Mouse (Mus musculus) neural tube, embryonic 11.5 days (tissue): ENCODE results near the gene Igfbp1. TPM values are rescaled to one million over a fixed set of nuclear protein-coding genes. Genes with fewer than 3 reads are reported as not detected.

ENCODE experiments used
- ATAC-seq: fragments of 200-750 bp; cut with Nextera tagmentation; 2 replicates; pipeline ENCODE4 v1.8.0; 2017; ENCODE audit warnings: moderate number of reproducible peaks, mild to moderate bottlenecking, moderate TSS enrichment, moderate library complexity; ENCODE audit not compliant: insufficient read depth, low FRiP score, low TSS enrichment
- DNase-seq: peaks from one replicate; pipeline ENCODE4 v3.0.0-alpha.2; 2015; ENCODE audit warnings: low spot score
- H3K27ac ChIP-seq: fragments of 300-500 bp; sonication (generic); 2 replicates; pipeline ENCODE4 v1.5.1; 2014; ENCODE audit warnings: low read depth, mild to moderate bottlenecking, low read length
- H3K27me3 ChIP-seq: fragments of 300-500 bp; sonication (generic); 2 replicates; pipeline ENCODE4 v1.6.1; 2014; ENCODE audit warnings: mild to moderate bottlenecking, low read length, mixed read lengths; ENCODE audit not compliant: control insufficient read depth, insufficient read depth
- H3K36me3 ChIP-seq: fragments of 300-500 bp; sonication (generic); 2 replicates; pipeline ENCODE4 v1.6.1; 2014; ENCODE audit warnings: mild to moderate bottlenecking, low read length, moderate library complexity, mixed read lengths; ENCODE audit not compliant: control insufficient read depth, insufficient read depth
- H3K4me1 ChIP-seq: fragments of 300-500 bp; sonication (generic); 2 replicates; pipeline ENCODE4 v1.6.1; 2014; ENCODE audit warnings: low read length, mixed read lengths; ENCODE audit not compliant: control insufficient read depth, insufficient read depth
- H3K4me2 ChIP-seq: fragments of 300-500 bp; sonication (generic); 2 replicates; pipeline ENCODE4 v1.6.1; 2014; ENCODE audit warnings: low read depth, mild to moderate bottlenecking, moderate library complexity
- H3K4me3 ChIP-seq: fragments of 300-500 bp; sonication (generic); 2 replicates; pipeline ENCODE4 v1.5.1; 2014; ENCODE audit warnings: low read depth, low read length
- H3K9ac ChIP-seq: fragments of 300-500 bp; sonication (generic); 2 replicates; pipeline ENCODE4 v1.6.1; 2014; ENCODE audit warnings: mild to moderate bottlenecking, low read length
- H3K9me3 ChIP-seq: fragments of 300-500 bp; sonication (generic); 2 replicates; pipeline ENCODE4 v1.6.1; 2016; ENCODE audit warnings: low read length; ENCODE audit not compliant: control insufficient read depth
- WGBS: fragments of 180-500 bp; shearing (Covaris S2); extraction: QIAGEN DNeasy Blood & Tissue Kit; methylation state at CpG from one replicate; pipeline ENCODE4 v1.1.7; 2014; 5-methylcytosine and 5-hydroxymethylcytosine counted together
- polyA plus RNA-seq: library from polyadenylated mRNA; unstranded; fragments of >200 nt; fragmentation: Nextera tagmentation; extraction: Ambion mirVana; gene quantifications from 2 replicates; pipeline ENCODE4 v1.2.1, GENCODE M21; 2014

Igfbp1 gene
- polyA plus RNA-seq, 1 experiment from 2014 or later = 0.34 TPM

DNA sequence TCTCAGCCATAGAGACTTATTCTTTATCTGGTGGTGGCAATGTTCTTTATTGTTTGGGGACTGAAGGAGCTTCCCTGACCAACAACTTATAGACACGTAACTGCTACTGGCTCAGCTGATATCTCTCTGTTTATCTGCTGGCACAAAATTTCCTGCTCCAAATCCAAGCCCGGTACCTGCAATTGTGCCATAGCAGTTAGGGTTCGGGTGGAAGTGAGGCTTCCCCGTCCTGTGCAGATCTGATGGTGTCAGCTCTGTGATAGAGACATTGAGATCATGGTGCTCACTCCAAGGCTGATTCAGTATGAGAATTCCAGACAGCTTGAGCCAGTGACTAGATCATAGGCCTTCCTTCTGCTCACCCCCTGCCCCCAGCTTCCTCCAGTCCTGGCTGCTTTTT is 34.4 kb downstream of the Igfbp1 start:
- no peak for ATAC-seq
- Histone ChIP-seq H3K36me3 (no peaks in the 10 kb centered on the region), H3K27ac (no peak overlapping the region), H3K4me1 (no peaks in the 10 kb centered on the region), H3K9ac (no peak overlapping the region), H3K27me3 (no peaks in the 10 kb centered on the region), H3K4me3 (no peak overlapping the region), H3K4me2 (no peak overlapping the region), H3K9me3 (no peaks in the 10 kb centered on the region)
- 90% methylated on average over 4 of the region's 4 CpGs for WGBS
- DNase-seq = no peak

DNA sequence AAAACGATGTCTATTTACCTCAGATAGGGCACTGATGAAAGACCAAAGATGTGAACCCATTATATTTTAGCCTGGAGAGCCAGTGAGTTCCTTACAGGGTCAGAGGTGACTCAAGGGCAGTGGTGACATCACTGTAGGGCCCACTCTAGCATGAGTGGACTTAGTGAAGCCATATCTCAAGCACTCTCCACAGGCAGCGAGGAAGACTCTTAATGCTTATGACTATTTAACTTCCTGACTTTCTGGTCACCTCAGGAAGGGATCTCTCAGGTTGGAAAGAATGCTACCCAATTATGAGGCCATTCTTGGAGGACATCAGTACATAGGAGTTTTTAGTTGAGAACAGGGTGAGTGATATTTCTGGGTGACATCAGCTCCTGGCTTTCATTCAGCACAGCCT is 35.8 kb downstream of the Igfbp1 start:
- H3K4me1 ChIP-seq = no peaks in the 10 kb centered on the region
- 84% methylated on average over 2 of the region's 2 CpGs for WGBS
- H3K9me3 ChIP-seq = no peaks in the 10 kb centered on the region
- H3K27ac ChIP-seq = no peak overlapping the region
- no peaks in the 10 kb centered on the region for H3K36me3 ChIP-seq
- H3K27me3 ChIP-seq = no peaks in the 10 kb centered on the region
- H3K4me2 ChIP-seq = no peak overlapping the region
- no peak overlapping the region for H3K4me3 ChIP-seq
- H3K9ac ChIP-seq = no peak overlapping the region
- ATAC-seq (no peak), DNase-seq (no peak)

DNA sequence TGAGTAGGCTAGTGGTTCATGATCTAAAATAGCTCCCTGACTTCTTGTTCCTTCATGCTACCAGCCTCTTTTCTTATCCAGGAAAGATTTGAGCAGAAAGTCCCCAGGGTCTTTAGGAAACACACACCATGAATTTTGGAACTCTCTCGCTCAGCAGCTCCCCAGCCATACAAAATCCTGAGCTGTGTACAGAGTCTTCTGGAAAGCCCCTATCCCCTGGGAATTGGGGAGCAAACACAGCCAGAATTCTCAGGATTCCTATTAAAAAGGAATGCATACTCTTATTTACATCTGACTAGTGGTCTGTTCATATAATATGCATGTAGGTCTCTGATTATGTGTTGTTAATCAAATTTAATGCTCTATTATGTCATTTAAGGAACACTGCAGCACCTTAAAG is 36.9 kb downstream of the Igfbp1 start:
- Histone ChIP-seq H3K36me3 (no peaks in the 10 kb centered on the region), H3K4me3 (no peak overlapping the region), H3K27ac (no peak overlapping the region), H3K27me3 (no peaks in the 10 kb centered on the region), H3K9ac (no peak overlapping the region), H3K4me1 (no peaks in the 10 kb centered on the region), H3K4me2 (no peak overlapping the region), H3K9me3 (no peaks in the 10 kb centered on the region)
- WGBS = 93% methylated on average over 1 of the region's 1 CpGs
- ATAC-seq (no peak), DNase-seq (no peak)

DNA sequence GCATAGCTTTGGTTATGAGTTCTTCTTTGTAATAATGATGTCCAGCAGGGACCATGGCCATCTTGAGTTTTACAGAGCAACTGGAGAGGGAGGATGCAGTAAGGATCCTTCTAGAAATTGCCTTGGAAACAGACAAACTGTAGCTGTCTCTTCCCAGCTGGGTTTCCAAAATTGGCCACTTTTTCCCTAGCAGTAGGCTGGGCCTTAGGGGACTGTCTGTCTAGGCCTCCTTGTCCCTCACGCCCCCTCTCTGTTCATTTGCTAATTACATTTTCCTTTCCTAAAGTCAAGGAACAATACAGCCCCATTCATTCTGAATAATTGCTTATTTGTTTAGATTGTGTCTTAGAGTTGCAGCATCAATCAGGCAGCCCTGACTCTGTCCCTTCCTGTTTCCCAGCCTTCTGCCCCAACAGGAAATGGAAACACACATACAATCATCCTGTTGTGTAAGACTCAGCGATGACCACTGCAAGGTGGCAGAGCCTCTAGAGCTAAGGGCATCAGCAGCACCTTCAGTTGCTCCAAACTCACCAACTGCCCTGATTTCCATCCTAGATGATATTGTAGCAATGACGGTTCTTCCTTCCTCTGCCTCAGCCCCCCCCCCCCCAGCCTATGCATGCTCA is 37.5 kb downstream of the Igfbp1 start:
- no peak overlapping the region for H3K9ac ChIP-seq
- no peaks in the 10 kb centered on the region for H3K9me3 ChIP-seq
- no peak for ATAC-seq
- H3K4me3 ChIP-seq = no peak overlapping the region
- DNase-seq = no peak
- no peak overlapping the region for H3K4me2 ChIP-seq
- no peaks in the 10 kb centered on the region for H3K4me1 ChIP-seq
- H3K36me3 ChIP-seq = no peaks in the 10 kb centered on the region
- 62% methylated on average over 3 of the region's 3 CpGs for WGBS
- no peak overlapping the region for H3K27ac ChIP-seq
- no peaks in the 10 kb centered on the region for H3K27me3 ChIP-seq

DNA sequence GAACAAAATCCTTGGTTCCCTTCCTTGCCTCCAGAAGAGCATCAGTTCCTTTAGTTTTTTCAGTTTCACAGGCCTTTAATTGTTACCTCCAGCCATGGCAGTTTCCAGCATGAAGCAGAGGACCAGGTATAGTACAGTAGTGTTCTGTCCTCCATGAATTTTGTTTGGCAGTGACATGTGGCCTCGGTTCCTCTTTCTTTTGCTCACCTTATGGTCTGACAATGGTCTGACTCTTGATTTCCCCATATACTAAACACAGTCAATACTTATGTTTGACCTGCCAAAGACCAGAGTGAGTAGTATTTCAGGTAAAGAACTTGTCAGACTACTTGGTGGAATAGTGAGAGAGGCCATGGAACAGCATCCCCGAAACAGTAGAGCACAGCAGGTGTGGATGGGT is 39.2 kb downstream of the Igfbp1 start:
- H3K4me1 ChIP-seq = no peaks in the 10 kb centered on the region
- WGBS = 84% methylated on average over 2 of the region's 2 CpGs
- no peak overlapping the region for H3K4me2 ChIP-seq
- no peaks in the 10 kb centered on the region for H3K9me3 ChIP-seq
- H3K27ac ChIP-seq = no peak overlapping the region
- no peak overlapping the region for H3K9ac ChIP-seq
- ATAC-seq (no peak), DNase-seq (no peak)
- no peak overlapping the region for H3K4me3 ChIP-seq
- no peaks in the 10 kb centered on the region for H3K36me3 ChIP-seq
- no peaks in the 10 kb centered on the region for H3K27me3 ChIP-seq

DNA sequence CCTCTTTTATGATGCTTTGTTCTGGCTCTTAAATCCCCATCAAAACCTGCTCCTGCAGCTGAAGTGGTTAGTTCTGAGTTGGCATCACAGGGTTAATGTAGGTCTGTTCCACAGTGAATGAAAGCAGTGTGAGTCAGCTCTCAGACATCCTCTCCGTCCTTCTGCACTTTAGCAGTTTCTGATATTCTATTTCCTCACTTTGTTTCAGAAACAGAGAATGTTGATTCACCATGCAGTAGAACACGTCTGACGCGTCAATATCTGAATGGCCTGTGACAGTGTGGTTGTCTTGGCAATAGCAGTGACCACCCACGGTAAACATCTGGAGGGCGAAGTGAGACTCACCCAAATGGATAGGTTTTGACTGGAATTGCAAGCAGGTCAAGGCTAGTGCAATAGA is 40.1 kb downstream of the Igfbp1 start:
- Histone ChIP-seq H3K27ac (no peak overlapping the region), H3K4me2 (no peak overlapping the region), H3K27me3 (no peaks in the 10 kb centered on the region), H3K4me1 (no peaks in the 10 kb centered on the region), H3K36me3 (no peaks in the 10 kb centered on the region), H3K9ac (no peak overlapping the region), H3K9me3 (no peaks in the 10 kb centered on the region), H3K4me3 (no peak overlapping the region)
- ATAC-seq = no peak
- 84% methylated on average over 6 of the region's 6 CpGs for WGBS
- DNase-seq = no peak

DNA sequence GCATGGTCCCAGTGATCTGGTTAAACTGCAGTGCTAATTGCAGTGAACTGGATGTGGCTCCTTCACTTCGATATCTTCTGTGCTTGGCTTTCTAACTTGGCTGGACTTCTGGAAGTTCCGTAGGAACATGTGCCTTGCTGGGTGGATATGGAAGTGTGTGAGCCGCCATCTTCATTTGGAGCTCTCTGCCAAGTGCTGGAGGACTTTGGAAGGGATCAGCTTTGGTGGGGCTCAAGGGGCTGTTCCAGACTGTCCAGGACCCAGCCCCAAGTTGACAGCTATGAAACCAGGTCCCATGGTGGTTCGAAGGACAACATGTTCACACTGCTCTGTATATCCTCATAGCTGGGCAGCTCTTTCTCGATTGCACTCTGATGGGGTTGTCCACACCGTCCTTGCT is 41.0 kb downstream of the Igfbp1 start:
- Histone ChIP-seq H3K9me3 (no peaks in the 10 kb centered on the region), H3K4me1 (no peaks in the 10 kb centered on the region), H3K4me3 (no peak overlapping the region), H3K9ac (no peak overlapping the region), H3K27ac (no peak overlapping the region), H3K4me2 (no peak overlapping the region), H3K27me3 (no peaks in the 10 kb centered on the region), H3K36me3 (no peaks in the 10 kb centered on the region)
- WGBS = 94% methylated on average over 6 of the region's 6 CpGs
- DNase-seq (no peak), ATAC-seq (no peak)

DNA sequence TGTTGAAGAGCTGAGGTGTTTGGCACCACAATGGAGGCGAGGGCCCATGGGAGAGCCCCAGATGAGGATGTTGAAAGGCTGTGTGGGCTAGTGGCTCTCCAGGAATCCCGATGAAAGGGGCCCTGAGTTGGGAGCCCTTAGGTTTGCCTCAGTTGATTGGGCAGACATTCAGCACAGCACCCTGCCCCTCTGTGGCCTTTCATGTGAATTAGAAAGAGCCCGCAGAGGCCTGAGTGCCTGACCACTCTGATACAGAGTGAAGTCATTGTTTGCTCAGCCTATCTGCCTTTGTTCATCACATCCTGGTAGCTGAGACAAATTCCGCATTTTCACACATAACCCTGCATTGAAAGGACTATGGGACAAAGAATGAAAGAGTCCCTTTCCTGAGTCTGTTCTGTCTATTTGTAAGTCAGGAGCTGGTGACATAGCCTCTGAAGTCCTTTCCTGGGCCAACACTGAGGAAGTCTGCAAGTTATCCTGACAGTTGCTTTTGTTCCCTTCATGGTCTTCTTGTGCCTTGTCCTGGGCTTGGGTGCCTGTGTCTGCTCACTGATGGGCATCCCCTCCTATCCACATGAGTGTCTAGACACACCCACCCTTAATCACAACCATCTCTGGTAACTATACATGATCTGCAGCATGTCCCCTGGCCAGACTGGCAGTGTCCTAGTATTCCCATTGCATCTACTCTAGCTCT is 41.6 kb downstream of the Igfbp1 start:
- no peak overlapping the region for H3K4me3 ChIP-seq
- 74% methylated on average over 4 of the region's 4 CpGs for WGBS
- H3K9ac ChIP-seq = no peak overlapping the region
- no peak overlapping the region for H3K27ac ChIP-seq
- no peaks in the 10 kb centered on the region for H3K4me1 ChIP-seq
- no peak for DNase-seq
- H3K36me3 ChIP-seq = no peaks in the 10 kb centered on the region
- no peaks in the 10 kb centered on the region for H3K27me3 ChIP-seq
- H3K9me3 ChIP-seq = no peaks in the 10 kb centered on the region
- ATAC-seq = no peak
- H3K4me2 ChIP-seq = no peak overlapping the region

DNA sequence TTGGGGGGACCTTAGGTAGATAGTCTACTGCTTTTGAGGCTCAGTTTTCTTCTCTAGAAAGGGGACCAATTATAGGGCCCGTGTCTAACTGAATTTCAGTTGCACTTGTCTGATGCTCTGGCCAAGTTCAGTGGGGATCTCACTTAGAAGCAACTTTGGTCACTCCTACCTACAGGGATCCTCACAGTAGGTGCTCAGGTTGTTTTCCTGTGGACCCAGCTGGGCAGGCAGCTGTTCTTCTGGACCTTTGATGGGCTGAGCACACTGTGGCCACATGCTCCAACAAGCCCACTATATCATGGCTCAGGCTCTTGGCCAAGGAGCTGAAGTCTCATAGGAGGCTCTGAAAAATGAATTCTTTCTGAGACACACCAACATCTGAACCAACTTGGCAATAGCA is 47.2 kb downstream of the Igfbp1 start:
- DNase-seq = no peak
- no peak overlapping the region for H3K4me3 ChIP-seq
- 79% methylated on average over 1 of the region's 1 CpGs for WGBS
- H3K9ac ChIP-seq = no peak overlapping the region
- no peak overlapping the region for H3K4me2 ChIP-seq
- ATAC-seq = no peak
- no peak overlapping the region for H3K27ac ChIP-seq
- no peaks in the 10 kb centered on the region for H3K36me3 ChIP-seq
- no peaks in the 10 kb centered on the region for H3K27me3 ChIP-seq
- H3K4me1 ChIP-seq = no peaks in the 10 kb centered on the region
- H3K9me3 ChIP-seq = no peaks in the 10 kb centered on the region
